Mouse (Mus musculus) heart, postnatal 10 days (tissue): ENCODE measurements at regions not wholly inside any gene's neighbourhood (a gene's known extent, or its start where the extent isn't known, plus 50 kb on each side); places are given as distances from the start of the nearest gene placed in this dataset.

Experiments used
- DNase-seq, 2 experiments: peaks; one replicate each; pipeline ENCODE4 v3.0.0; 2021
- intact Hi-C: fragments of 180-260 bp; cut with DNase I; formaldehyde crosslinking; loops from one replicate; pipeline ENCODE4 v1.15.1; 2025

DNA sequence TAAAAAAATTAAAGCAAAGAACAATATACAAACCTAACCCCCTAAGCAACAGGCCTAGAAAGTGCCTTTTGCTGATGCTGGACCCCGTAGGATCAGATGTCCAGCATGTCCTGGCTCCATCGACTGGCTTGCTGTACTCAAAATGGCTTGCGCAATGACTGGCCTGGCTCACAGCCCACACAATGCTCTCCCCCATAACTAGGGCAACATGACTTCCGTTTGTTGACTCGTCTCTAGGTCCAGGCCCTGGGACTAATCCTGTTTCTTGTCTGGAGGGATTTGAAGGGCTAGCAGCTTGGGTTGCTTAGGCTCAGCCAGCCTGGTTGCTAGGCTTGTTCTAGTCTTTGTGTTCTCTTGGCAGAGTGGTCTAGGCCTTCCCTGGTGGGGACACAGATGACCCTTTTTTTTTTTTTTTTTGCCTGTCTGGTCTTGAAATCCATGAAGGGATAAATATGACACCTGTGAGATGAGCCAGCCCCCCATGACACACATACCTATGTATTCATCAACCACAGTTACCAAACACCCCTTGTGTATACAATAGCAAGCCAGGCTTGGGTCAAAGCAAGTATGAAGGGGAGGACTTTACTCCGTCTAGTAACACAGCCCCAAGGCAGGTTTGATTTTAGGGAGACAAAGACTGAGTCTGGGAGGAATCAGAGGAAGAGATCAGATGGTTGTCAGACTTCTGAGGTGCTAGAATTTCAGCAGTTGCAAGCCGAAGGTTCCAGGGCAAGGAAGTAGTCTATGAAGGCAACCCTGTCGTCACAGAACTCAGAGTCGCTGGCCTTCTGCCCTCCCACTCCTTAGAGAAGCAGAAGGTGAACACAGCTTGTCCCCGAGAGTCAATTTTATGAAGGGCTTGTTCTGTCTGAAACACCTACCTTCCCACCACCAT, 120.0 kb upstream of the Hes1 start:
- DNase-seq, result peak; percentile 90 to 93
- intact Hi-C loops, result loop anchor here (5.0 kb wide), 1 partner anchor 207 kb away; no protein-coding TSS in a partner anchor

DNA sequence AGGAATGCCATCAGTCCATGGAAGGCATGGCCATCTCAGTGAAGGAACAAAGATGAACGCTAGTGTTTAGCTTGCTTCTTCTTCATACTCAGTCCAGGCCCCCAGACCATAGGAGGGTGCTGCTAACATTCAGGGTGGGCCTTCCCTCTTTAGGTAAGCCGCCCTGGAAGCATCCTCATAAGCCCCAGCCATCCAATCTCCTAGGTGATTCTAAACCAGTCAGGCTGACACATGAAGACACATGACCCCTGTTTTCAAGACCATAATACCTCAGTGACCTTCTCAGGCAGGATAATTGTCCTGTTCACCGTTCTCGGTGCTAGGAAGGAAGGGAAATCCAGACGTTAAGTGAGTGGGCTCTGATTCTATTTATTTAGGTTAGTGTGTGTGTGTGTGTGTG, 119.2 kb upstream of the Hes1 start:
- DNase-seq, result no peak
- intact Hi-C loops, result loop anchor here (5.0 kb wide), 1 partner anchor 208 kb away; no protein-coding TSS in a partner anchor

DNA sequence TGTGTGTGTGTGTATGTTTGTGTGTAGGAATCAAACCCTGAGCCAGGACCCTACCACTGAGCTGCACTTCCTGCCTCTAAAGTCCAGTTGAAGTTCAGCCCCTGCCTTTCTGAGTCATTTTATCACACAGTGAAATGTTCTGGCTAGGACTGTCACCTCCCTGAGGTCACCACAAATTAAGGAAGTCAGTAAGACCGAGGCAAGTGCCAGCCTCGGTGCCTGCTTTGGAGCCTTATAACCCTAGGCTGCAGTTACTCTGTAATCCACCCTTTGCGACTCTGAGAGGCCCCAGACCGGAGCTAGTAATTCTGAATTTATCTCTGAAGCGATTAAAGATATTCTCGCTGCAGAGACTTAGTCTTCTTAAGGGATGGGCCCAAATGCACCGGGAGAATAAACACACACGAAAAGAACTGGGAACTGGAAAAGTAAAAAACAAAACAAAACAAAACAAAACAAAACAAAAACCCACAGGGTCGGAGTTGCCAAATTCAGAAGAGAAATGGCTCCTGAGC, 118.8 kb upstream of the Hes1 start:
- intact Hi-C loops, result no loop called here

DNA sequence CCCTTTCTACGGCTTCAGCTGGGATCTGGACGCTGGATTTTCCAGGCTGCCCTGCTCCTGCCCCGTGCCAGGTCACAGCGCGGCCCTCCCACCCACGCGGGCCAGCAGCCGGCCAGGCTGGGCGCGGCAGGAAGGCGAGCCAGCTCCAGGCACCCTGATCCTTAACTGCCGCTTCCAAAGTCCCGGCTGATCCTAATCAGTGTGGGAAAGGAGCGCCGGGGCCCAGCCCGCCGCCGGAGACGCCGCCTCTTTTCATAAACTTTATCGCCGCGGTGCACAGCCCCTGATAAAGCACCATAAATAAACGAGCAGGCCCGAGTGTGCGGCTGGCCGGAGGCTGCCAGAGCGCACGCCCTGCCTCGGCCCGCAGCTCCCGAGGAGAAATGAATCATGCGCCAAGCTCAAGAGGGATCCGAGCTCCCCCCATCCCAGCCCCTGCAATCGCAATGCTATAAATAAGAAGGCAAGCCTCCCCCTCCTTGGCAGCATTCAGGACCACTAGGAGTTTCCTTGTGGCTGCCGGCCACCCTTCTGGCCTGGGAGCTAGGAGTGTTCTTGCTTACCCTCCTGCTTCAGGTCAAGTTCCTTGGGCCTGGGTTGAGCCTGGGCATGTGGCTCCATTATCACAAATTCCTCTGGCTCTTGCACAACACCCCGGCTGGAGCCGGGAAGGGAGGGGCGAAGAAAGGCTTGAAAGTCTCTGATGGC, 118.1 kb upstream of the Hes1 start:
- intact Hi-C loops, result loop anchor here (2.0 kb wide), 3 partner anchors 63 to 243 kb away; no protein-coding TSS in a partner anchor
- DNase-seq, result peak; percentile 88 to 92

More for the DNA sequence above, 118.8 kb upstream of the Hes1 start:
- peak; percentile 62 to 70 for DNase-seq

DNA sequence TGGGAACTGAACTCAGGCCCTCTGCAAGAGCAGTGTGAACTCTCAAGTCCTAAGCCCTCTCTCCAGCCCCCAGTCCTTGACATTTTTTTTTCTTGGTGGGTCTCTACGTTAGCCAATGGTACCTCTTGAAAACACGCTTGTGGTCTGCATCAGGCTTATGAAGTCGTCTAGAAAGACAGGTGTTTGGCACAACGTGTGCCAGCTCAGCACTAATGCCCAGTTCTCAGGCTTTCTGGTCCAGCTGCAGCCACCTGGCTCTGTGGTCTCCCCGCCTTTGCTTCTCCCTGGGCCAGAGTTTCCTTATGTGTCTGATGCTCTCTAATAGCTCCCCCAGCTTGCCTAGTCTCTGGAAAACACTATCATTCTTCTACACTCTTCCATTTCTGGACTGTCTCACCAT, 117.2 kb upstream of the Hes1 start:
- DNase-seq, result peak; percentile 58 to 71
- intact Hi-C loops, result loop anchor here (2.0 kb wide), 3 partner anchors 62 to 242 kb away; no protein-coding TSS in a partner anchor

DNA sequence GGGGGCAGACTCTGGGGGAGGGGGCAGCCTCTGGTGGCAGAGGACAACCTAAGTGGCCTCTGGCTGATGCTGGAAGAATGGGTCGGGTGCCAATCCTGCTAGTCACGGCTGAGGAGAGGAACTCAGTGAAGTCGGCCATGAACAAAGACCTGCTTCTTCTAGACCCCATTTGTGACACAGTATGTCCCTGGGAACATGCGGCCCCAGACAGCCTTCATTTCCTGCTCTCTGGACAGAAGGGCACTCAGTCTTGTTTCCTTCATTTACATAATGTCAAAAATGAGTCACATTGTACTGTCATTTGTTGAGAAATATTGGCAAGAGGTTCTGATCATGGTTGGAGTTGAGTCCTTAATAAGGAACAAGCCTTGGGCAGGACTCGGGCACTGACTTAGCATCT, 116.5 kb upstream of the Hes1 start:
- DNase-seq, result no peak
- intact Hi-C loops, result loop anchor here (2.0 kb wide), 3 partner anchors 61 to 241 kb away; no protein-coding TSS in a partner anchor

DNA sequence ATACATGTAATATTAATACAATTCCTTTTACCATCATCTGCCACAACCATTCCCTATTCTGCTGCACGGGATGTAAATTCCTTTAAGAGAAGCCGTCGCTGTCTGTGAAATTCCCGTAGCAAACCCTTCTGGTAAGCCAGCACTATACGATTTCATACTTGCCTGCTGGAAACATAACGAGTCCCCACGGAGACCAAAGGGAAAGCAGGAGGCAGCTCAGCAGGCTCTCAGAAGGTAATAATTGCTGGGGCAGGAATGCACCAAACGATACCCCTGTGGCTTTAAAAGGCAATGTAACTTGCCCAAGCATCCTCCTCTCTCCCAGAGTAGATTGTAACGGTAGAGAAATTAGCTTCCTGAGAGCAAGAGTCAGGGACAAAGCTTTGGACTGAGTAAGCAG, 114.0 kb upstream of the Hes1 start:
- intact Hi-C loops, result no loop called here
- no peak for DNase-seq

DNA sequence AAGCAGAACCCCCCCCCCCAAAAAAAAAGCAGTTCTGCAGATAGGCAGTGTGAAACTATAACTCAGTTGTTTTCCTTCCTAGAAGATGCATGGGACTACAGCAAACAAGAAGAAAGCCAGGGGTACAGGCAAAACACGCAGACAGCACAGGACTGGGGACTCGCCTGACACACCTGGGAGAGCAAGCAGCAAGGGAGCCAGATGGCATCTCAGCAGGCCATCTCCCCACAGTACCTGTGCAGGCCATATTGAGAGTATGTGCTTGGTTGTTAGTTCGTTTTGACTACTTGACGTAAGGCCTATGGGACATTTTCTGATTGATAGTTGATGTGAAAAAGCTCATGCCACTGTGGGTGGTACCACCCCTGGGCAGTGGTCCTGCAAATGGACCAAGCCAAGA, 113.4 kb upstream of the Hes1 start:
- intact Hi-C loops, result no loop called here
- DNase-seq, result no peak

DNA sequence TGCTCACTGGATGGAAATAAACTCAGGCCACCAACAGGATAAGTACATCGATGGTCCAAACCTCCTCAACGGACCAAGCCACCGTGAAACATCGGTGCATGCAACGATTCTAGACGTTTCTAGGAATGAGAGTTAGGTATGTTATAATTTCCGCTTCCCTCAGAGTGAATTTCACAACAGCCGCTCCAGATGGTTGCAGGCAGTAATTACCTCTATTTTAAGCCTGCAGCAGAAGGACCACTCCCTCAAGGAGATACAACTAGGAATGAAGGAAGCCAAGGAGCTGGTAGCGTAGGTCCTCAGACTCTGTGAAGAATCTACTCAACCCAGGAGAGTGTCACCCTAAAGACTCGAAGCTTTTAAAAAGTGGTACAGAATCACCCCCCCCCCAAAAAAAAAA, 109.5 kb upstream of the Hes1 start:
- intact Hi-C loops, result no loop called here

DNA sequence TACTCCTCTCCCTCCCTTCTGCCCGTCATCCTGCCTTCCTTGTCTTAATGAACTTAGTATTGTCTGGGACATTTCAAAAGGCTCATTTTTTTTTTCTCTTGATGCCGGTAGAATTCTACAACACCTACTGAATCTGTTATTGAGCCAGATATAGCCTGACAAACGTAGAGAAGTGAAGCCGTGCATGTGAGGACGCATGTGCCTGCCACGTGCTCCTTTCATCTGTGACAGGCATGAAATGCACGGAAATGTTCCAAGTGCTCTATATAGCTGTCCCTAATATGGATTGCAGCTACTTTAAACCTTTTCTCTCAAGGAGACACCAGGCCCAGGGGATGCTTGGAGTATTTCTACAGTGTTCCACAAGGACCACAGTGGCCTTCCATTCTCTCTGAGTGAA, 107.3 kb upstream of the Hes1 start:
- intact Hi-C loops, result no loop called here

More for the DNA sequence above, 109.5 kb upstream of the Hes1 start:
- no peak for DNase-seq

DNA sequence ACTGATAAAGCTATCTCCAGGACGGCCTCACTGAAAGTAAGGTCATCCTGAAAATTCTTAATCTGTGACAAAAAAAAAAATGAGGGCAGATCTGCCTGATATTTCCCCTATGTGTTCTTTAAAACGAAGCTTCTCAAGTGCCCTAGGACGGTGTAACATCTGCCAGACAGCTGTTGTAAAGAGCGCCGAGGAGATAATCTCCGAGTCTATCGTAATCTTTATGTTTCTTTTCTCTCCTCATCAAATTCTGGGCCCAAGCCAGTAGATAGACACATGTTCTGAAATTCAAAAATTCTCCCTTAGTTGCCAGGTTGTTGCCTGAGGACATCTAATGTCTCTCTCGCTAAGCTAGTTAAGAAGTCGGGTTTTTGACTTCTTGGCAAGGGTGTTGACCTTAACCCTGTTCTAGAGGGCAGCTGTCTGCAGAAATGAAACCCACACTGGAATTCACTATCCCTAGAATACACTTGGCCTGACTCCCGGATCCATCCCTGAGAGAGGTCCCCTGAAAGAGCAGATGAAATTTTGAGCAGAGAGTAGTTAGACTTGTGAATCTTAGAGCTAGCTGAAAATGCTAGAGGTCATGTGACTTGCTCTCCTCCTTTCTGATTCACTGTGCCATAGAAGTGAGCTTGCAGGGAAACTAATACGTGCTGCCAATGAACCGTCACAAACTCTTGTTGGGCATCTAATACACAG, 104.1 kb upstream of the Hes1 start:
- peak; percentile 47 to 51 for DNase-seq
- intact Hi-C loops, result no loop called here

More for the DNA sequence above, 107.3 kb upstream of the Hes1 start:
- DNase-seq, result no peak

DNA sequence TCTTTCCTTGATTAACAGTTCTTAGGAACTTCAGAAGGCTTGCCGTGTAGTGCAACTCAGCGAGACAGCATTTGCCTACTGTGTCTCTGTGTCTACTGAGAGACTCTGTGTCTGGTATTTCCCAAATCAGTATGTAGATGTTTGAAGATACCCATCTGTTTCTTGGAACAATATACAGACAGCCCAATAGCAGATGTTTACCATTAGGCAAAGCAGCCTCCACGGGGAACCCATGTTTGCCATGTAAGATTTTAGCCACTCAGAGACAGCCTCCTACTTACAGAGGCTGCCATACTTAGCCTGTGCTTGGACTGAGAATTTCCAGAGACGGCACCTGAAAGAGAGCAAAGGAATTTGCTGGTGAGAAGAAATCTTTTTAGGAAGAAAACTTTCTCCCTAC, 100.9 kb upstream of the Hes1 start:
- intact Hi-C loops, result no loop called here
- no peak for DNase-seq

DNA sequence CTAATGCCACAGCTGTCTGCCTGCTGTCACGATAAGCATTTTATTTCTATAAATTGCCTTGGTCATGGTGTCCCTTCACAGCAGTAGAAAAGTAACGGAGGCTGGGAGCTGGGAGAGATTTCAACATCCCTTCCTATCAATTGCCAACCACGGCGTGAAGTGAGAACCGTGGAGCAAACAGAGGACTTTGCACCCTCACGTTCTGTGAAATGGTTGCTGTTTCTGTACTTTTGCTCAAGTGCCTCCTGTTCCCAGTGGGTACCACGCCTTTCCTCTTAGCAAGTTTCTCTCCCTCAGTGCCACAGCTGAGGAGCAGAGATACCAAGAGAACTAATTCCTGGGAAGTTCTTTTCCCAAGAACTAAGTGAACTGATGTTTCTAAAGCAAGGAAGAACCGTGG, 99.6 kb upstream of the Hes1 start:
- intact Hi-C loops, result no loop called here
- no peak for DNase-seq

DNA sequence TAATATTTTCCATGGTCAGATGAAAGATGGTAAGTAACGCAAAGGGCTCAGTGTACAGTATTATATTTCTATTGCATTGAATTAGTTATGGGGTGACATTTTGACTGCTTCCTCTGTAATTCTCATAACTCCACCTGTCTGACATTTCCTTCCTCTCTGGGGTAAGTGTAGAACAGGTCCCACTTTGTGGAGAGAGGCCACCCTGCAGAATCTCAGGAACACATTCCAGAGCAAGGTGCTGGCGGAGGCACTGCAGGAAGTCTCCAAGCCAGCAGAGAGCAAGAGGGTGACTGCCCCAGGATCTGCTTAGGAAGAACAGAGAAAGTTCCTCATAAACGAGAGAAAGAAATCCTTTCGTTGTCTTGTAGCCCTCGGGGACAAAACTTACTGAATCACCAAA, 95.4 kb upstream of the Hes1 start:
- intact Hi-C loops, result no loop called here
- no peak for DNase-seq

DNA sequence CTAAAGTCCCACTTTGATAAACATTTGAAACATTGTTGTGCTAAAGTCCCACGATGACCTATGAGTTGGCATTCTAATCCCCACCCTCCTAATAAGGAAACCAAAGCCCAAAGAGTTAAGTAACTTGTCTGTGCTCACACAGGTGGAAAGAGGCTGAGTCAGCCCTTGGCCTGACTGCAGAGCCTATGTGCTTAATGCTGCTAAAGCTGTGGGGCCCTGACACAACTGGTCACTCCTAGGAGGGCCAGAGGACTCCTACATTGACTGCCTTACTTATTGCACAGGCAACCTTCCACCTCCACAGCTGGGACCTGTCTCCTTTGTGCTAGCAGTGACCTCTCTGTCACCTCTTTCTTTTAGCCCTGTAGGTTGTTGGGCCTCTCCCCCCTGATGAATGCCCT, 91.4 kb upstream of the Hes1 start:
- DNase-seq, result no peak
- intact Hi-C loops, result no loop called here

DNA sequence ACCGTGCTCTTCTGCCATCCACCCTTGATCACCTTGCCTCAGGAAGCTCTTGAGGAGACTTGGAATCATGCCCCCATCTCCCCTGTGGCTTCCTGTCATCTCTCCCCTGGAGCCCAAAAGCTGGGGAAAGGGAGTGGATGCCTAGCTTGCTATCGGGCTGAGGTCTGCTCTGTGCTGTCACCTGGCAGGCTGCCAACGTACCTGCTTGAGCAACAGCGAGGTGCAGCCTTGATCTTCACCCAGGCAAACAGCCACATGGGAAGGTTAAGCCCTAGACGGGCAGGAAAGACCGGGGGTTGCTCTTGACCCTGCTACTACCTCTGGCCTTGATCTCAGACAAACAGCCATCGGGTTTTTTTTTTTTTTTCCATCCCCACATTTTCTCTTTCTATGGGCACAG, 90.9 kb upstream of the Hes1 start:
- no peak for DNase-seq
- intact Hi-C loops, result no loop called here

DNA sequence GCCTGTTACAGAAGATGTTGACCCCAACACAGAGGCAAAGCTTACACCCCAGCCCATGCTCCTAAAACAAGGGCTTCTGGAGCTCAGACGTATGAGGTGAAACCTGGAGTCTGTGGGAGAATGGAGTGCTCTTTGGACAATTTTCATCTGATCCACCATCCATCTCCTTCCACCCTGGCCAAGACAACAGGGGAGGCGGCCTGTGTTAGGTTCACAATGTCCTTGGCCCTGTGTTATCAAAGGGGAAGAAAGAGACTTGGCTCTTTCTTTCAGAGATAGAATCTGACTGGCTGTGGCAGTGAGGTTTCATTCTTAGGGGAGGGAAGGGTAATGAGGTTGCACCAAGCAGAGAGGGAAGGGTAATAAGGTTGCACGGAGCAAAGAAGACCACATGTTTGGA, 88.4 kb upstream of the Hes1 start:
- intact Hi-C loops, result no loop called here
- DNase-seq, result no peak

DNA sequence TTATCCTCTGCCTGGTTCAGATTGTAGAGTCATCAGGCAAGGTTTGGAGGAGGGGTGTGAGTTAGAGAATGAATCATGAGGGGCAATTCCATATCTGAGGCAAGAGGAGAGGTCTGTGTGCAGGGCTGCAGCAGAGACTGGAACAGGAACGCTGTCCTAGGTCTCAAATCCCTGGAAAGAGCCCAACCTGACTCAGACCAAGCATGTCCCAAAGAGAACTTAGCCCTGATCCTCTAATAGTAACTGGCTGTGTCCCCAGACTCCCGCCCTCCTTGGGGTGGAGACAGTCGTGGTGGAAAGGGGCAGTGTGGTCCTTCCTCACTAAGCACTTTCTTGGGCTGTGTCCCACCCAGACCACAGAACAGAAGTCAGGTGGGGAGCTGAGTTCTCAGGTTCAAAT, 87.2 kb upstream of the Hes1 start:
- intact Hi-C loops, result no loop called here
- no peak for DNase-seq

DNA sequence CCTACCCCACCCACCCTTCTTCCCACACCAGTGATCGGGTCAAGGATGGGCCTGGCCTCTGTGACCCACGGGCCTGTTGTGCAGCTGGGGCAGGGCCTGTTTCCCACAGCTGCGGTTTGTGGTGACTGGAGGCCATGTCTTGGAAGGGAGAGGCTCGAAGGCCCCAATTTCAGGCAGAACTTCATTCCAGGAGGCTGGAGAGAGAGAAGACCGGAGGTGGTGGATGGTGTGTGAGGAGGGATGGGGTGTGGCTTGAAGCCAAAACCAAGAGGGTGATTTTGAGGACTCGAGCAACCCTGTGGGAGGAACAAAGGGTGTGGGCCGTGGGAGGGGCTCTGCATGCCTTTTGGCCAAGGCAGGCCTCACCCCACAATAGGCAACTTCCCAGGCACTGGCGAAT, 86.5 kb upstream of the Hes1 start:
- no peak for DNase-seq
- intact Hi-C loops, result no loop called here

DNA sequence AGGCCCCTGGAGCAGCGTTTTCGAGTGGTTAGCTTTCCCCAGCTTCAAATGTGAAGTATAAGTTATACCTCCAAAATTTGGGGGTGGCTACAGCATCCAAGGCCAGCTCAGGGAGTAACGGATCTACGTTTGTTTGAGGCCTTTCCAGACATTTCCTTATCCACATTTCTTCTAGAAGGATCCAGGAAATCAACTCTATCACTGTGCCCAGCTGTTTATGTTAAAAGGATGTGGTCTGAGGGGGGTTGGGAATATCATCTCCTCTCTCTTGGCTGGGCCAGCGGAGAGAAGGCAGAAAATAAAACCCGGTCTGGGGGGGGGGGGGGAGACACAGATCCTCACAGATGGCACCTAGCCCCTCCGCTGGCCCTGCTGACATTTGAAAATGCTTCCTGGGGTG, 85.1 kb upstream of the Hes1 start:
- DNase-seq, result no peak
- intact Hi-C loops, result no loop called here

DNA sequence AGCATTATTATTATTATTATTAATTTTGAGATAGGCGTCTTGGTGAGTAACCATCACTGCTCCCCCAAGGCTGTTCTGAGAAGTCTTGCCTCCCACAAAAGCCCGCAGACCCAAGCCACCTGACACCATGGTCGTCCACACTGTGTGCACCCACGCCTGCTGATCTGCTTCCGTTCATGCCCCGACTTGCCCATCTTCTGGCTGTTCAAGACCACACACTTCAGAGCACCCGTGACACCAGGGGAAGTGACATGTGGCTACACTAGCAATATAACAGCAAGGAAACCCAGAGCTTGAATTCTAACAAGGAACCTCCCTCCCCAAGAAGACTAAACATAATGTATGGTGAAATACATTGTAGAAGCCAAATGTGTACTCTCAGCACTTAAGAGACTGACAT, 82.6 kb upstream of the Hes1 start:
- intact Hi-C loops, result no loop called here
- DNase-seq, result no peak
